Mouse (Mus musculus) ES-Bruce4 (cell line): ENCODE data around the gene Cnpy2. TPM values are rescaled to one million over a fixed set of nuclear protein-coding genes. Genes with fewer than 3 reads are reported as not detected.

Experiments
- H3K27ac ChIP-seq: 2 replicates; pipeline ENCODE4 v1.5.1; 2012; ENCODE audit warnings: low read length, inconsistent platforms; ENCODE audit not compliant: insufficient read depth
- H3K27me3 ChIP-seq: 2 replicates; pipeline ENCODE4 v1.6.1; 2012; ENCODE audit warnings: mild to moderate bottlenecking, low read length, inconsistent platforms; ENCODE audit not compliant: control insufficient read depth, poor library complexity, insufficient read depth, severe bottlenecking
- H3K36me3 ChIP-seq: 2 replicates; pipeline ENCODE4 v1.6.1; 2012; ENCODE audit warnings: inconsistent platforms, mild to moderate bottlenecking, low read length, moderate library complexity; ENCODE audit not compliant: control insufficient read depth, poor library complexity, insufficient read depth, severe bottlenecking
- H3K4me1 ChIP-seq: one replicate; pipeline ENCODE4 v1.8.1; 2011; ENCODE audit warnings: low read length; ENCODE audit not compliant: control insufficient read depth, insufficient read depth
- H3K4me3 ChIP-seq: 2 replicates; pipeline ENCODE4 v1.5.1; 2011; ENCODE audit warnings: low read depth, mild to moderate bottlenecking, low read length
- H3K9ac ChIP-seq: 2 replicates; pipeline ENCODE4 v1.6.1; 2012; ENCODE audit warnings: low read depth, mild to moderate bottlenecking, inconsistent platforms; ENCODE audit not compliant: poor library complexity, severe bottlenecking
- H3K9me3 ChIP-seq: replicated peaks from 2 replicates; pipeline ENCODE4 v1.6.1; 2012; ENCODE audit warnings: mild to moderate bottlenecking, low read length, inconsistent platforms; ENCODE audit not compliant: control insufficient read depth, poor library complexity, insufficient read depth, severe bottlenecking
- CTCF ChIP-seq: IDR thresholded peaks from one replicate; pipeline ENCODE4 v1.8.1; 2011; ENCODE audit warnings: low read depth, low read length
- EP300 ChIP-seq: IDR thresholded peaks from 2 replicates; pipeline ENCODE4 v1.6.1; 2011; ENCODE audit warnings: low read depth, low read length; ENCODE audit not compliant: insufficient read depth
- POLR2A ChIP-seq: IDR thresholded peaks from one replicate; pipeline ENCODE4 v1.8.1; 2011; ENCODE audit warnings: low read length; ENCODE audit not compliant: insufficient read depth
- polyA plus RNA-seq: library from polyadenylated mRNA; stranded (reverse); fragments of >200 nt; gene quantifications from 2 replicates; pipeline ENCODE4 v1.2.4, GENCODE M21; 2011; ENCODE audit warnings: low read depth; ENCODE audit not compliant: missing spikeins, insufficient read depth, insufficient read length

Gene Cnpy2
- polyA plus RNA-seq, 1 experiment: 62.9 TPM

DNA sequence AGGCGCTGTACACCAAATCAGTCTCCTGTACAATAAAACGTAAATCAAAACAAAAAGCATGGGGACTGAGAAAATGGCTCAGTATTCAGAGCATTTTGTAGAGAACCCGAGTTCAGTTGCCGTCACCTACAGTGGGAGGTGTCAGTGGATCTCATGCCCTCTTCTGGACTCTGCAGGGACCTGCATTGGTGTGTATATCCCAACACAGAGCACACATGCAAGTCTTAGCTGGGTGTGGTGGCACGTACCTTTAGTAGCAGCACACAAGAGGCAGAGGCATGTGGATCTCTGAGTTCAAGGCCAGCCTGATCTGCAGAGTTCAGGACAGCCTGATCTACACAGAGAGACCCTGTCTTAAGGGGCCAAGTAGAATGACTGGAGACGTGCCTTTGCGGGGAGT lies 12.6 kb upstream of the Cnpy2 start:
- TF ChIP-seq EP300: no peak
- TF ChIP-seq CTCF: no peak
- Histone ChIP-seq H3K4me3 (no peak overlapping the region), H3K9me3 (no peaks in the 10 kb centered on the region), H3K27ac (no peak overlapping the region), H3K9ac (no peak overlapping the region), H3K36me3 (peaks cover 19% of the 10 kb centered on the region; the same call in 1 of the 2 replicates), H3K4me1 (no peaks in the 10 kb centered on the region), H3K27me3 (no peaks in the 10 kb centered on the region)

- no peak for TF ChIP-seq CTCF
- TF ChIP-seq EP300: no peak
- TF ChIP-seq POLR2A: no peak
- Histone ChIP-seq H3K27me3 (no peaks in the 10 kb centered on the region), H3K9me3 (no peaks in the 10 kb centered on the region), H3K27ac (no peak overlapping the region), H3K36me3 (peaks cover 23% of the 10 kb centered on the region; the same call in 1 of the 2 replicates), H3K4me3 (no peak overlapping the region), H3K9ac (no peak overlapping the region), H3K4me1 (no peaks in the 10 kb centered on the region)
Measured at GRCm38 (mm10) chr10:128310177-128310576, 12.1 kb upstream of the Cnpy2 start.

DNA sequence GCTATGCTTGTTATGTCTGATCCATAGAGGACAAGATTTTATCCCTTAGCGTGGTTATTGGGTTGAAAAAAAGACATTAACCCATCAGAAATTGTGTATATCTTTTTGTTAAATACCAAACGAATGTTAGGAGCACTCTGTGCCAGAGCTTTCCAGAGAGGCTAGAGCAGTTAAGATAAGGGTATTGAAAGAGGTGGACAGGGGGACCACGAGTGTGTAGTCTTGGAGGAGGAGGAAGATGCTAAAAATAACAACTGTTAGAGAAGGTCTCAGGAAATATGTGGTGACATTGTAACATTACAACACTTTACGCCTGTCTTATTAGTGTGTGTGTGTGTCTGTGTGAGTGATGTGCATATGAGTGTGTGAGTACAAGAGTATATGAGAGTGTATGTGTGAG lies 11.4 kb upstream of the Cnpy2 start:
- Histone ChIP-seq H3K4me3 (no peak overlapping the region), H3K27ac (no peak overlapping the region), H3K36me3 (peaks cover 24% of the 10 kb centered on the region), H3K9me3 (no peaks in the 10 kb centered on the region), H3K27me3 (no peaks in the 10 kb centered on the region), H3K4me1 (no peaks in the 10 kb centered on the region), H3K9ac (no peak overlapping the region)
- TF ChIP-seq CTCF: no peak

DNA sequence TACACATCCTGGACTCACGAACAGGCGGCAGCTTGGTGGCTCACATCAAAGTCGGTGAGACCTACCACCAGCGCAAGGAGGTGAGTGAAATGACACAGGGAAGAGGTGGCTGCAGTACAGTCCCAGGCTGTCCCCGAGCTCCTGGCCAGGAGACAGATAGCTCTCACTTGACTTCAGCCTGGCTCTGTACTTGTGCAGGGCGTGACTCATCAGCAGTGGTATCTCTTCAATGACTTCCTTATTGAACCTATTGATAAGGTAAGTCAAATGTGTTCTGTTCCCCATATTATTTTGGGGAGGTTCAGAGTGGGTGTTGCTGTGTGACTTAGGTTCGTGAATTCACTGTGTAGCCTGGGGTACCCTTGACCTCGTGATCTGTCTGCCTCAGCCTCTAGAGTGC lies 6.7 kb upstream of the Cnpy2 start:
- H3K4me1 ChIP-seq: no peaks in the 10 kb centered on the region
- H3K9me3 ChIP-seq: no peaks in the 10 kb centered on the region
- H3K36me3 ChIP-seq: peaks cover 39% of the 10 kb centered on the region
- H3K9ac ChIP-seq: no peak overlapping the region
- no peak overlapping the region for H3K4me3 ChIP-seq
- H3K27me3 ChIP-seq: no peaks in the 10 kb centered on the region
- TF ChIP-seq CTCF (no peak), EP300 (no peak), POLR2A (no peak)
- no peak overlapping the region for H3K27ac ChIP-seq

GRCm38 (mm10) chr10:128321641-128322040 lies 618 bp upstream of the Cnpy2 start:
- H3K36me3 ChIP-seq: peaks cover 19% of the 10 kb centered on the region
- H3K9me3 ChIP-seq: no peaks in the 10 kb centered on the region
- H3K9ac ChIP-seq: peak overlapping the region; percentile 83
- H3K27me3 ChIP-seq: no peaks in the 10 kb centered on the region
- TF ChIP-seq POLR2A: no peak
- TF ChIP-seq EP300: no peak
- no peak for TF ChIP-seq CTCF
- no peaks in the 10 kb centered on the region for H3K4me1 ChIP-seq
- H3K27ac ChIP-seq: peak overlapping the region; percentile 74
- H3K4me3 ChIP-seq: peak overlapping the region; percentile 84

DNA sequence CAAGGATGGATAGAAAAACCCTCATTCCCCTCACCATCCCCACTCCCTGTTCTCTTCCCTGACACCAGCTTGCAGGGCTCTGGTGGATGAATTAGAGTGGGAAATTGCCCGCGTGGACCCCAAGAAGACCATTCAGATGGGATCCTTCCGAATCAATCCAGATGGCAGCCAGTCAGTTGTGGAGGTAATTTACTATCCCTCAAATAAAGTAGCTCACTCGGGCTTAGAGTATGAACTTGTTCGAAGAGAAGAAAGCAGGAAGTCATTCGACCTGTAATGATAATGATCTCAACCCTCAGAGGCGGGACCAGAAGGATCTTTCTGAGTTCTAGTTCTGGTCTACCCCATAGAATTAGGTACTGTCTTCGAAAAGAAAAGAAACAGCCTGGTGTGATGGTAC lies 1.3 kb downstream of the Cnpy2 start:
- Histone ChIP-seq H3K9ac (peak overlapping the region; percentile 83), H3K27ac (no peak overlapping the region), H3K27me3 (no peaks in the 10 kb centered on the region), H3K9me3 (no peaks in the 10 kb centered on the region), H3K36me3 (peaks cover 13% of the 10 kb centered on the region), H3K4me3 (peak overlapping the region; percentile 74), H3K4me1 (no peaks in the 10 kb centered on the region)
- TF ChIP-seq POLR2A (no peak), CTCF (no peak), EP300 (no peak)

DNA sequence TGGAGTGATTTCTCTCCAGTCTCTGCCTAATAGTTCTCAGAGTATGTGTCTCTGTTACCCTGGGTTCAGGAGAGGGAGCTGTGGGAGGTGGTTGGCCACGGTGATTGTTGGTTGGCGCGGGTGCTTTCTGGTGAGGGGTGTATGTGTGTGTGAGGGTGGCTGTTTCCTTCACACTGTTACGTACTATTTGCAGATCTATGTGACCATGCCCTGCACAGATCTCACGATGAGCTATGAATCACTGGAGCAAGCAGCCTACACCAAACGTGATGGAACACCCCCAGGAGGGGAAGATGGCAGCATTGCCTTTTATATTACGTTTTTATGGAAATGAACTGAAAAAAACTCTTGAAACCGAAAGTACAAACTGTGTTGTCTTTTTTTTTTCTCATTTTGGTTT lies 4.6 kb downstream of the Cnpy2 start:
- H3K9me3 ChIP-seq: no peaks in the 10 kb centered on the region
- no peak overlapping the region for H3K27ac ChIP-seq
- TF ChIP-seq CTCF (no peak), EP300 (no peak), POLR2A (no peak)
- H3K9ac ChIP-seq: no peak overlapping the region
- H3K27me3 ChIP-seq: no peaks in the 10 kb centered on the region
- 0 out of 2 replicates have a peak, but pooled peaks cover 2% of the 10 kb centered on the region for H3K36me3 ChIP-seq
- H3K4me3 ChIP-seq: no peak overlapping the region
- no peaks in the 10 kb centered on the region for H3K4me1 ChIP-seq
